Mouse (Mus musculus): Measurements from ENCODE around the gene Sp1.

DNA sequence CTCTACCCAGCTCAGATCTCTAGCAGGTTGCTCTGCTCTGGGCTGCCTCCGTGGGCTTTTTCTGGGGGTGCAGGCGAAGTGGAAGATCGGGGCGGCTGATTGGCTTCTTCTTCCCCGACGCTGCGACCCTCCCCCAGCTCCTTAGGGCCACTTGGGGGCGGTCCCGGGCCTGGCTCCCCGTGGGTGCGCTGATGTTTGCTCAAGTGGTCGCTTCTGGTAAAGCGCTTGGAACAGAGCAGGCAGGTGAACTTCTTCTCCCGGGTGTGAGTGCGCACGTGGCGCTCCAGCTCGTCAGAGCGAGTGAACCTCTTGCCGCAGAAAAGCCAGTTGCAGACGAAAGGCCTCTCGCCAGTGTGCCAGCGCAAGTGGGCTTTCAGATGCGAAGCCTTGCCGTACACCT is 47.8 kb upstream of the Sp1 start:
- no peak for TF ChIP-seq GATA1 (IDR thresholded peaks at IDR 0.05; ENCODE audit: borderline replicate concordance, low read length)
- TF ChIP-seq FLI1 (IDR thresholded peaks at IDR 0.05; ENCODE audit: low read length), result no peak
